Mouse (Mus musculus): ENCODE data around the gene Shisa7. TPM values are rescaled to one million over a fixed set of nuclear protein-coding genes. Genes with fewer than 3 reads are reported as not detected.

The Shisa7 gene
- polyA plus RNA-seq, 2 experiments: 0.01 TPM; not detected in 1

DNA sequence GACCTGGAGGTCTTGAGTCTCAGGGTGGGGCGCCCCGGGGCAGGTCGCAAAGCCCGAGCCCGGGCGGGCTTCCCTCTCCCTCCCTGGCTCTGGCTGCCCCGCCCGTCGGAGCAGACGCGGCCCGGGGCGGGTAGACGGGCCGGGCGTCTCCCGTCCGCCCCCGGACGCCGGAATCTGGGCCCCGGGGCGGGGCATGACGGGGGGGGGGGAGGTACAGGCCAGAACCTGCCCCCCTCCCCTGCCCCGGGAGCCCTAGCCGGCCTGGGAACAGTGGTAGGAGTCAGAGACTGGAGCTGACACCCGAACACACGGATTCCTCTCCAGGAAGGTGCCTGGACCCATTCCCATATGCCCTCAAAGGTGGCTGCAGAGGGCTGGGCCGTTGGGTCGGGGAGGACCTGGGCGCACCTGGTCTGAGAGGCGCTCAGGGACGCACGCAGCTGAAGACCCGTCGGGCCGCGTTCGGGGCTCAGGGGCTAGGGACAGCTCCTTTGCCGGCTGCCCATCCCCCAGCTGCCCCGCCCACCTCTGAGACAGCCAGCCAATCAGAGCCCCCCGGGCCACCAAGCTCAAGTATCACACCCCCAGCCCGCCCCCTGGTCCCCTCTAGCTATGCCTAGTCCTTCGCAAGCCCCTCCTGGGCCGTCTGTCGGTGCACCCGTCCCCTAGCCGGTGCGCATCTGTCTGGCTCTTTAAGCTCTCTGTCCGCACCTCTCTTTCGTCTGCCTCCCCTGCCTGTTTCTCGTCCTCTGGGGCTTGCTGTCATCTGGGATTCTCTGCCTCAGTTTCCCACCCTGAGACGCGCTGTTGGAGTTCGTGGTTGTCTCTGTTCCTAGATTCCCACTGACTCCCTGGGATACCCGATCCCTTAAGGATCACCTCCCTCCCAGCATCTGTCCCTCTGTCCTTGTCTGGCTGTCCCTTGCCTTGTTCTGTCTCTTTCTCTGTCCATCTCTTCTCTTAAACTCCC lies 67.3 kb downstream of the Shisa7 start:
- Histone ChIP-seq H3K4me1 (replicated peaks; ENCODE audit: control insufficient read depth in 2 of 2, insufficient read depth in 2 of 2, low read length in 1 of 2) (no peaks in the 10 kb centered on the region), H3K27ac (no peak overlapping the region), H3K4me3 (ENCODE audit: insufficient read depth in 1 of 2, low read depth in 2 of 2, low read length in 2 of 2) (peak overlapping the region; percentile 14 to 20; a peak in 2 of 4 replicates), H3K9me3 (ENCODE audit: control insufficient read depth, low read length) (no peaks in the 10 kb centered on the region), H3K4me2 (ENCODE audit: low read depth) (peak overlapping the region; percentile 46), H3K9ac (replicated peaks) (no peak overlapping the region), H3K36me3 (replicated peaks; ENCODE audit: control insufficient read depth, insufficient read depth, low read depth) (no peaks in the 10 kb centered on the region), H3K27me3 (ENCODE audit: control insufficient read depth, insufficient read depth, low read length) (peaks cover 56% of the 10 kb centered on the region)
- TF ChIP-seq CTCF (IDR thresholded peaks at IDR 0.05; ENCODE audit: low read depth): no peak
- TF ChIP-seq EP300 (IDR thresholded peaks at IDR 0.05; ENCODE audit: low read depth): no peak
- peak; percentile 47 for ATAC-seq (ENCODE audit: insufficient read depth)
- DNase-seq (ENCODE audit: low read depth in 3 of 3, low spot score in 3 of 3): no peak
- whole genome bisulfite sequencing (ENCODE audit: insufficient replicate concordance): 2% methylated on average over 55 of the region's 56 CpGs

GRCm38 (mm10) chr7:4776131-4776530 lies 68.4 kb downstream of the Shisa7 start:
- no peak overlapping the region for H3K27ac ChIP-seq
- ATAC-seq (ENCODE audit: insufficient read depth): no peak
- H3K4me2 ChIP-seq (ENCODE audit: low read depth): no peak overlapping the region
- 37% methylated on average over 10 of the region's 10 CpGs for whole genome bisulfite sequencing (ENCODE audit: insufficient replicate concordance)
- TF ChIP-seq EP300 (IDR thresholded peaks at IDR 0.05; ENCODE audit: low read depth) (no peak), CTCF (IDR thresholded peaks at IDR 0.05; ENCODE audit: low read depth) (no peak)
- H3K4me3 ChIP-seq (ENCODE audit: insufficient read depth in 1 of 2, low read depth in 2 of 2, low read length in 2 of 2): no peak overlapping the region
- no peaks in the 10 kb centered on the region for H3K36me3 ChIP-seq (replicated peaks; ENCODE audit: control insufficient read depth, insufficient read depth, low read depth)
- H3K27me3 ChIP-seq (ENCODE audit: control insufficient read depth, insufficient read depth, low read length): peaks cover 56% of the 10 kb centered on the region
- no peaks in the 10 kb centered on the region for H3K4me1 ChIP-seq (replicated peaks; ENCODE audit: control insufficient read depth in 2 of 2, insufficient read depth in 2 of 2, low read length in 1 of 2)
- H3K9ac ChIP-seq (replicated peaks): no peak overlapping the region
- DNase-seq (ENCODE audit: low read depth in 3 of 3, low spot score in 3 of 3): no peak
- no peaks in the 10 kb centered on the region for H3K9me3 ChIP-seq (ENCODE audit: control insufficient read depth, low read length)

Other genes starting within 250 kb of the Shisa7 start
Only the 30 nearest of the 33 such genes appear.
- gene Tmem86b, start 213.3 kb downstream of the Shisa7 start, polyA plus RNA-seq (2012; rRNA removed): 36.4 and 51.0 TPM in 2 replicates
- gene Tmem86b, start 213.3 kb downstream of the Shisa7 start, polyA plus RNA-seq (2014; fragmentation: Nextera tagmentation; extraction: Ambion mirVana): 30.5 and 32.9 TPM in 2 replicates
- 30.8 and 33.6 TPM in 2 replicates for gene Ppp6r1, start 185.7 kb downstream of the Shisa7 start, polyA plus RNA-seq (2012; rRNA removed)
- 4.3 and 5.1 TPM in 2 replicates for gene Ppp6r1, start 185.7 kb downstream of the Shisa7 start, polyA plus RNA-seq (2014; fragmentation: Nextera tagmentation; extraction: Ambion mirVana)
- gene Hspbp1, start 159.6 kb downstream of the Shisa7 start, polyA plus RNA-seq (2012; rRNA removed): 28.2 and 38.5 TPM in 2 replicates
- 56.7 and 60.6 TPM in 2 replicates for gene Hspbp1, start 159.6 kb downstream of the Shisa7 start, polyA plus RNA-seq (2014; fragmentation: Nextera tagmentation; extraction: Ambion mirVana)
- gene Brsk1, start 154.1 kb downstream of the Shisa7 start, polyA plus RNA-seq (2012; rRNA removed): 0.39 and 0.54 TPM in 2 replicates
- not detected in 2 replicates for gene Brsk1, start 154.1 kb downstream of the Shisa7 start, polyA plus RNA-seq (2014; fragmentation: Nextera tagmentation; extraction: Ambion mirVana)
- gene Tmem150b, start 119.4 kb downstream of the Shisa7 start, polyA plus RNA-seq (2012; rRNA removed): 0.31 TPM in 2 replicates
- 0.18 TPM in 1 of 2 replicates, not detected in the other for gene Tmem150b, start 119.4 kb downstream of the Shisa7 start, polyA plus RNA-seq (2014; fragmentation: Nextera tagmentation; extraction: Ambion mirVana)
- 75.7 and 78.7 TPM in 2 replicates for gene Kmt5c, start 104.6 kb downstream of the Shisa7 start, polyA plus RNA-seq (2012; rRNA removed)
- 37.8 and 44.7 TPM in 2 replicates for gene Kmt5c, start 104.6 kb downstream of the Shisa7 start, polyA plus RNA-seq (2014; fragmentation: Nextera tagmentation; extraction: Ambion mirVana)
- 111 and 119 TPM in 2 replicates for gene Cox6b2, start 91.6 kb downstream of the Shisa7 start, polyA plus RNA-seq (2012; rRNA removed)
- gene Cox6b2, start 91.6 kb downstream of the Shisa7 start, polyA plus RNA-seq (2014; fragmentation: Nextera tagmentation; extraction: Ambion mirVana): 81.9 and 88.1 TPM in 2 replicates
- not detected in 2 replicates for gene Fam71e2, start 73.4 kb downstream of the Shisa7 start, polyA plus RNA-seq (2012; rRNA removed)
- not detected in 2 replicates for gene Fam71e2, start 73.4 kb downstream of the Shisa7 start, polyA plus RNA-seq (2014; fragmentation: Nextera tagmentation; extraction: Ambion mirVana)
- 0.03 and 0.09 TPM in 2 replicates for gene Il11, start 61.8 kb downstream of the Shisa7 start, polyA plus RNA-seq (2012; rRNA removed)
- gene Il11, start 61.8 kb downstream of the Shisa7 start, polyA plus RNA-seq (2014; fragmentation: Nextera tagmentation; extraction: Ambion mirVana): not detected in 2 replicates
- not detected in 2 replicates for gene Tmem190, start 61.8 kb downstream of the Shisa7 start, polyA plus RNA-seq (2012; rRNA removed)
- gene Tmem190, start 61.8 kb downstream of the Shisa7 start, polyA plus RNA-seq (2014; fragmentation: Nextera tagmentation; extraction: Ambion mirVana): not detected in 2 replicates
- gene Tmem238, start 55.0 kb downstream of the Shisa7 start, polyA plus RNA-seq (2012; rRNA removed): 7.5 and 8.2 TPM in 2 replicates
- 5.4 and 5.8 TPM in 2 replicates for gene Tmem238, start 55.0 kb downstream of the Shisa7 start, polyA plus RNA-seq (2014; fragmentation: Nextera tagmentation; extraction: Ambion mirVana)
- gene Rpl28, start 51.8 kb downstream of the Shisa7 start, polyA plus RNA-seq (2012; rRNA removed): 237 and 307 TPM in 2 replicates
- gene Rpl28, start 51.8 kb downstream of the Shisa7 start, polyA plus RNA-seq (2014; fragmentation: Nextera tagmentation; extraction: Ambion mirVana): 185 and 186 TPM in 2 replicates
- gene Ube2s, start 32.1 kb downstream of the Shisa7 start, polyA plus RNA-seq (2012; rRNA removed): 186 and 265 TPM in 2 replicates
- 295 and 316 TPM in 2 replicates for gene Ube2s, start 32.1 kb downstream of the Shisa7 start, polyA plus RNA-seq (2014; fragmentation: Nextera tagmentation; extraction: Ambion mirVana)
- gene Isoc2b, start 25.6 kb upstream of the Shisa7 start, polyA plus RNA-seq (2012; rRNA removed): 1.6 and 2.4 TPM in 2 replicates
- gene Isoc2b, start 25.6 kb upstream of the Shisa7 start, polyA plus RNA-seq (2014; fragmentation: Nextera tagmentation; extraction: Ambion mirVana): 2.8 and 3.8 TPM in 2 replicates
- 6.6 and 6.7 TPM in 2 replicates for gene Isoc2a, start 32.5 kb upstream of the Shisa7 start, polyA plus RNA-seq (2012; rRNA removed)
- gene Isoc2a, start 32.5 kb upstream of the Shisa7 start, polyA plus RNA-seq (2014; fragmentation: Nextera tagmentation; extraction: Ambion mirVana): 0.56 and 0.86 TPM in 2 replicates
- 0.02 TPM in 1 of 2 replicates, not detected in the other for gene Gm36210, start 61.8 kb upstream of the Shisa7 start, polyA plus RNA-seq (2012; rRNA removed)
- gene Gm36210, start 61.8 kb upstream of the Shisa7 start, polyA plus RNA-seq (2014; fragmentation: Nextera tagmentation; extraction: Ambion mirVana): not detected in 2 replicates
- 2.9 and 3.7 TPM in 2 replicates for gene Zfp628, start 70.5 kb upstream of the Shisa7 start, polyA plus RNA-seq (2012; rRNA removed)
- 1.5 and 1.6 TPM in 2 replicates for gene Zfp628, start 70.5 kb upstream of the Shisa7 start, polyA plus RNA-seq (2014; fragmentation: Nextera tagmentation; extraction: Ambion mirVana)
- gene Nat14, start 77.3 kb upstream of the Shisa7 start, polyA plus RNA-seq (2012; rRNA removed): 0.38 and 0.39 TPM in 2 replicates
- gene Nat14, start 77.3 kb upstream of the Shisa7 start, polyA plus RNA-seq (2014; fragmentation: Nextera tagmentation; extraction: Ambion mirVana): 0.10 and 0.11 TPM in 2 replicates
- 0.12 and 0.14 TPM in 2 replicates for gene Ssc5d, start 81.1 kb upstream of the Shisa7 start, polyA plus RNA-seq (2012; rRNA removed)
- gene Ssc5d, start 81.1 kb upstream of the Shisa7 start, polyA plus RNA-seq (2014; fragmentation: Nextera tagmentation; extraction: Ambion mirVana): 0.03 and 0.09 TPM in 2 replicates
- 0.01 and 0.02 TPM in 2 replicates for gene Sbk2, start 119.7 kb upstream of the Shisa7 start, polyA plus RNA-seq (2012; rRNA removed)
- not detected in 2 replicates for gene Sbk2, start 119.7 kb upstream of the Shisa7 start, polyA plus RNA-seq (2014; fragmentation: Nextera tagmentation; extraction: Ambion mirVana)
- gene Sbk3, start 126.5 kb upstream of the Shisa7 start, polyA plus RNA-seq (2012; rRNA removed): not detected in 2 replicates
- not detected in 2 replicates for gene Sbk3, start 126.5 kb upstream of the Shisa7 start, polyA plus RNA-seq (2014; fragmentation: Nextera tagmentation; extraction: Ambion mirVana)
- 6.7 and 11.2 TPM in 2 replicates for gene Zfp579, start 151.5 kb upstream of the Shisa7 start, polyA plus RNA-seq (2012; rRNA removed)
- 2.8 and 4.0 TPM in 2 replicates for gene Zfp579, start 151.5 kb upstream of the Shisa7 start, polyA plus RNA-seq (2014; fragmentation: Nextera tagmentation; extraction: Ambion mirVana)
- gene Zfp524, start 169.7 kb upstream of the Shisa7 start, polyA plus RNA-seq (2012; rRNA removed): 9.1 and 9.5 TPM in 2 replicates
- 8.9 TPM in 2 replicates for gene Zfp524, start 169.7 kb upstream of the Shisa7 start, polyA plus RNA-seq (2014; fragmentation: Nextera tagmentation; extraction: Ambion mirVana)
- 12.1 and 14.1 TPM in 2 replicates for gene Fiz1, start 170.0 kb upstream of the Shisa7 start, polyA plus RNA-seq (2012; rRNA removed)
- gene Fiz1, start 170.0 kb upstream of the Shisa7 start, polyA plus RNA-seq (2014; fragmentation: Nextera tagmentation; extraction: Ambion mirVana): 10.7 and 13.2 TPM in 2 replicates
- gene Gm44973, start 170.8 kb upstream of the Shisa7 start, polyA plus RNA-seq (2012; rRNA removed): 0.03 and 0.10 TPM in 2 replicates
- 1.6 and 1.9 TPM in 2 replicates for gene Gm44973, start 170.8 kb upstream of the Shisa7 start, polyA plus RNA-seq (2014; fragmentation: Nextera tagmentation; extraction: Ambion mirVana)
- 6.4 and 7.6 TPM in 2 replicates for gene Zfp865, start 175.7 kb upstream of the Shisa7 start, polyA plus RNA-seq (2012; rRNA removed)
- 0.98 and 1.0 TPM in 2 replicates for gene Zfp865, start 175.7 kb upstream of the Shisa7 start, polyA plus RNA-seq (2014; fragmentation: Nextera tagmentation; extraction: Ambion mirVana)
- gene Ccdc106, start 175.9 kb upstream of the Shisa7 start, polyA plus RNA-seq (2012; rRNA removed): 0.49 and 0.64 TPM in 2 replicates
- gene Ccdc106, start 175.9 kb upstream of the Shisa7 start, polyA plus RNA-seq (2014; fragmentation: Nextera tagmentation; extraction: Ambion mirVana): 0.24 and 0.35 TPM in 2 replicates
- gene 4632433K11Rik, start 189.4 kb upstream of the Shisa7 start, polyA plus RNA-seq (2012; rRNA removed): not detected in 2 replicates
- not detected in 2 replicates for gene 4632433K11Rik, start 189.4 kb upstream of the Shisa7 start, polyA plus RNA-seq (2014; fragmentation: Nextera tagmentation; extraction: Ambion mirVana)
- gene Zfp784, start 193.8 kb upstream of the Shisa7 start, polyA plus RNA-seq (2012; rRNA removed): 0.90 and 0.96 TPM in 2 replicates
- gene Zfp784, start 193.8 kb upstream of the Shisa7 start, polyA plus RNA-seq (2014; fragmentation: Nextera tagmentation; extraction: Ambion mirVana): 0.86 and 1.0 TPM in 2 replicates
- 1.4 and 1.7 TPM in 2 replicates for gene Zfp580, start 206.8 kb upstream of the Shisa7 start, polyA plus RNA-seq (2012; rRNA removed)
- gene Zfp580, start 206.8 kb upstream of the Shisa7 start, polyA plus RNA-seq (2014; fragmentation: Nextera tagmentation; extraction: Ambion mirVana): 1.6 and 1.8 TPM in 2 replicates